11 mouse cellular contexts compared by ENCODE assay signal in the genomic region with DNA sequence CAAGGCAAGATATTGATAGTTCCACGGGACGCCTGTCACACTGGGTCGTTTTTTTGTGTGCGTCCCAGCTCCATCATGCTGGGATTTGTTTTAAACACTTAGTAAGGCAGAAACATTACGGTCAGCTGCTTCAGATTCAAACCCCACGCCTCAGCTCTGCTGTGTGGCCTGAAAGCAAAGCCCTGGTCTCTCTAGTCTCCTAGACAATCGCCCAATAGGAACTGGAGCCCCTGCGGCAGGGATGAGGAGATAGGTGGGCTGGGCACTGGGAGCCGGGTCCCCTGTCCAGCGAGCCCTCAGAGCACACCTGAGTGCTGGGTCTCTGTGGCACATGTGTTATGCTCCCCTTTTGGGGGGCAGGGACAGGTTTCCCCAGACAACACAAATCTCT. TPM values are rescaled to one million over a fixed set of nuclear protein-coding genes. Genes with fewer than 3 reads are reported as not detected.
A peak's percentile ranks its signal among the peaks of the same experiment; 100 is the strongest.
DNase-seq lines count a peak whose midpoint lies in the region; ATAC-seq and TF ChIP-seq lines count a peak whose summit lies in the region.
"Had no signal": no experiment of that assay in that cellular context is flagged by ENCODE, and none has a peak within 500 bp of the region (broad histone marks: within the 10 kb centered on the region; RNA-seq: fewer than 3 reads in every experiment).

No protein-coding gene starts in this region.

- no peak for TF ChIP-seq CTCF in heart, postnatal 0 days (IDR thresholded peaks at IDR 0.05; ENCODE audit: low read depth)

- H3K9ac ChIP-seq in heart, postnatal 0 days (replicated peaks; ENCODE audit: low read depth, low read length), result no peak overlapping the region
- no peak overlapping the region for H3K9ac ChIP-seq in embryonic facial prominence, embryonic 15.5 days
- H3K9ac ChIP-seq in neural tube, embryonic 11.5 days (ENCODE audit: low read length), result peak overlapping the region; percentile 10; the same call in 1 of the 2 replicates

- H3K9me3 ChIP-seq in heart, postnatal 0 days (replicated peaks; ENCODE audit: control insufficient read depth, low read length), result no peaks in the 10 kb centered on the region
- no peaks in the 10 kb centered on the region for H3K9me3 ChIP-seq in embryonic facial prominence, embryonic 15.5 days (replicated peaks)
- no peaks in the 10 kb centered on the region for H3K9me3 ChIP-seq in neural tube, embryonic 11.5 days (ENCODE audit: control insufficient read depth, low read length)

- no peak overlapping the region for H3K4me2 ChIP-seq in heart, postnatal 0 days (ENCODE audit: low read depth, low read length)
- H3K4me2 ChIP-seq in embryonic facial prominence, embryonic 15.5 days (replicated peaks), result peak overlapping the region; percentile 39
- H3K4me2 ChIP-seq in neural tube, embryonic 11.5 days (ENCODE audit: low read depth), result peak overlapping the region; percentile 19

- no peak overlapping the region for H3K27ac ChIP-seq in heart, postnatal 0 days (ENCODE audit: low read depth)
- H3K27ac ChIP-seq in embryonic facial prominence, embryonic 15.5 days (replicated peaks), result no peak overlapping the region
- peak overlapping the region; percentile 74 for H3K27ac ChIP-seq in neural tube, embryonic 11.5 days (ENCODE audit: low read depth, low read length)

- peak; percentile 4 for DNase-seq in heart, postnatal 0 days (ENCODE audit: low spot score)
- DNase-seq in heart, adult 8-10 months (ENCODE audit: low spot score), result no peak
- peak; percentile 5 for DNase-seq in induced T-regulatory cell, adult 2 months (ENCODE audit: low read depth)
- DNase-seq in neural tube, embryonic 11.5 days (ENCODE audit: low spot score), result no peak
- DNase-seq in cerebellum, postnatal 36 days, result no peak
- DNase-seq in kidney, postnatal 36 days, result no peak
- no peak for DNase-seq in gastrocnemius, postnatal 14 days
- DNase-seq: heart, postnatal 36 days; lung, postnatal 4 days had no signal

- intact Hi-C loops in gastrocnemius, postnatal 14 days (cut with DNase I; ENCODE audit: low total_unique reads), result loop anchor here (5.0 to 10.0 kb wide), 2 partner anchors 139 to 417 kb away; no protein-coding TSS in a partner anchor

- TF ChIP-seq EP300 in heart, postnatal 0 days (IDR thresholded peaks at IDR 0.05; ENCODE audit: low read depth), result no peak

- 14% methylated on average over 10 of the region's 10 CpGs for WGBS in heart, postnatal 0 days
- WGBS in embryonic facial prominence, embryonic 15.5 days, result 7% methylated on average over 10 of the region's 10 CpGs
- 5% methylated on average over 10 of the region's 10 CpGs for WGBS in neural tube, embryonic 11.5 days

- H3K36me3 ChIP-seq in heart, postnatal 0 days (replicated peaks; ENCODE audit: control insufficient read depth, insufficient read depth, low read length), result no peaks in the 10 kb centered on the region
- no peaks in the 10 kb centered on the region for H3K36me3 ChIP-seq in embryonic facial prominence, embryonic 15.5 days
- no peaks in the 10 kb centered on the region for H3K36me3 ChIP-seq in neural tube, embryonic 11.5 days (ENCODE audit: control insufficient read depth, insufficient read depth, low read length)

- H3K4me3 ChIP-seq in heart, postnatal 0 days (ENCODE audit: low read depth, low read length), result no peak overlapping the region
- no peak overlapping the region for H3K4me3 ChIP-seq in embryonic facial prominence, embryonic 15.5 days (replicated peaks)
- no peak overlapping the region for H3K4me3 ChIP-seq in neural tube, embryonic 11.5 days (ENCODE audit: low read depth, low read length)

- H3K27me3 ChIP-seq in heart, postnatal 0 days (ENCODE audit: control insufficient read depth, insufficient read depth, low read length), result peaks cover 37% of the 10 kb centered on the region
- H3K27me3 ChIP-seq in embryonic facial prominence, embryonic 15.5 days, result peaks cover 23% of the 10 kb centered on the region
- H3K27me3 ChIP-seq in neural tube, embryonic 11.5 days (ENCODE audit: control insufficient read depth, insufficient read depth, low read length), result peaks cover 9% of the 10 kb centered on the region; the same call in 1 of the 2 replicates

- H3K4me1 ChIP-seq in heart, postnatal 0 days (ENCODE audit: control insufficient read depth, insufficient read depth), result peaks cover 3% of the 10 kb centered on the region; the same call in 1 of the 2 replicates
- peaks cover 39% of the 10 kb centered on the region for H3K4me1 ChIP-seq in embryonic facial prominence, embryonic 15.5 days
- peaks cover 34% of the 10 kb centered on the region for H3K4me1 ChIP-seq in neural tube, embryonic 11.5 days (ENCODE audit: control insufficient read depth, insufficient read depth, low read length)

- ATAC-seq in heart, postnatal 0 days (ENCODE audit: insufficient read depth, low read depth), result no peak
- ATAC-seq in embryonic facial prominence, embryonic 15.5 days (ENCODE audit: insufficient number of reproducible peaks, low FRiP score, low TSS enrichment, low read depth), result no peak
- no peak for ATAC-seq in neural tube, embryonic 11.5 days (ENCODE audit: insufficient read depth, low FRiP score, low TSS enrichment)

RNA-seq across cellular contexts. Expression of gene Fam92b, which starts 0.9 kb away (rescaled TPM):
- not detected in 2 replicates for total RNA-seq in heart, postnatal 0 days (2014; rRNA removed; ENCODE audit: low replicate concordance)
- polyA plus RNA-seq in heart, postnatal 0 days (2015; fragmentation: Nextera tagmentation; extraction: Ambion mirVana), result 0.44 TPM in 1 of 2 replicates, not detected in the other
- total RNA-seq in heart, adult 8-10 months (2022), result not detected
- 6.6 and 11.4 TPM in 2 replicates for polyA plus RNA-seq in embryonic facial prominence, embryonic 15.5 days (2015; fragmentation: Nextera tagmentation; extraction: Ambion mirVana)
- polyA plus RNA-seq in neural tube, embryonic 11.5 days (2014; fragmentation: Nextera tagmentation; extraction: Ambion mirVana), result 0.90 and 1.0 TPM in 2 replicates
- total RNA-seq in gastrocnemius, postnatal 14 days (2021), result not detected
- total RNA-seq: heart, postnatal 36 days; layer of hippocampus, postnatal 10 days had no signal

RNA-seq across cellular contexts. Expression of gene Gse1, which starts 50.1 kb away (rescaled TPM):
- 18.7 and 30.8 TPM in 2 replicates for total RNA-seq in heart, postnatal 0 days (2014; rRNA removed; ENCODE audit: low replicate concordance)
- 4.1 and 5.4 TPM in 2 replicates for polyA plus RNA-seq in heart, postnatal 0 days (2015; fragmentation: Nextera tagmentation; extraction: Ambion mirVana)
- total RNA-seq in heart, adult 8-10 months (2022), result 10 to 100 TPM; 18.9 to 29.1 (median 23.3) TPM
- polyA plus RNA-seq in embryonic facial prominence, embryonic 15.5 days (2015; fragmentation: Nextera tagmentation; extraction: Ambion mirVana), result 11.1 and 12.0 TPM in 2 replicates
- 19.9 and 33.5 TPM in 2 replicates for polyA plus RNA-seq in neural tube, embryonic 11.5 days (2014; fragmentation: Nextera tagmentation; extraction: Ambion mirVana)
- total RNA-seq in gastrocnemius, postnatal 14 days (2021), result 10 to 100 TPM; 22.7 to 28.7 TPM

Comparison
In these comparisons a context has a peak if more than half of its experiments do, and no peak if none do; other contexts are left out.
1. DNase-seq: peak in heart, postnatal 0 days (single experiment) and induced T-regulatory cell, adult 2 months (single experiment); none in heart, adult 8-10 months (single experiment), neural tube, embryonic 11.5 days (single experiment), cerebellum, postnatal 36 days (0 of 2), kidney, postnatal 36 days (0 of 2) and gastrocnemius, postnatal 14 days (single experiment).